Mouse (Mus musculus) left cerebral cortex, postnatal 36 days (tissue): ENCODE measurements around the gene Fam149b. TPM values are rescaled to one million over a fixed set of nuclear protein-coding genes. Genes with fewer than 3 reads are reported as not detected.
"Not testable (repeated sequence)": the region's sequence is repeated elsewhere in the genome, so short reads cannot be mapped to it uniquely, and the experiment has no call there.

Experiments
- DNase-seq, 2 experiments: peaks; one replicate each; pipeline ENCODE4 v3.0.0; 2021 to 2022; ENCODE audit warnings: low spot score in 2 of 2, mixed read lengths in 1 of 2
- intact Hi-C: fragments of 180-260 bp; cut with DNase I; formaldehyde crosslinking; loops from one replicate; pipeline ENCODE4 v1.15.1; 2025
- total RNA-seq, 2 experiments: library from RNA; stranded (reverse); gene quantifications; 2 replicates each; pipeline ENCODE4 v1.2.3; 2021

Gene Fam149b
- 10 to 100 TPM; 46.1 to 56.2 TPM for total RNA-seq

GRCm38 (mm10) chr14:20347991-20348541 is at the start of gene Fam149b, which contains the start of gene Ecd:
TSS of gene Fam149b (plus strand) at chr14:20348162.
TSS of gene Ecd (minus strand) at chr14:20348121.
- intact Hi-C loops, result no loop called here

GRCm38 (mm10) chr14:20305085-20305484 is 42.9 kb upstream of the Fam149b start:
- DNase-seq, intact Hi-C loops: not testable (repeated sequence)

More at GRCm38 (mm10) chr14:20347991-20348541, at the start of gene Fam149b, which contains the start of gene Ecd:
- DNase-seq, result peak; percentile 91 to 92

DNA sequence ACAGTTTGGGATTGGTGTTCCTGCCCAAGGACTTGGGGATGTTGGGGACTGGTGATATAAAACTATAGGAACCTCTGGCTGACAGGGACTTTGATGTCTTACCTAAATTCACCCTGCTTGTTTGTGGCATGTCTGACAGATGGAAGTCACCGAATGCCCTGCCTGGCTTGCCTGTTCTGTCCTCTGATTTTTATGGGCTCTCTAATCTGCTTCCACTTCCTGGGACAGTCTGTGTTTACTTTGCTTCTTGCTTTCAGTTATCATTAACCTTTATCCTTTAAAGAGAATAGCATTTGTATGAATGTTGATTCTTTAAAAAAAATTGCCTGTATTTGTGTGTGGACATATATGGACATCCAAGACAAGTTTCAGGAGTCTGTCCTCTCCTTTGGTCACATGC is 32.8 kb upstream of the Fam149b start:
- intact Hi-C loops, result no loop called here
- no peak for DNase-seq

DNA sequence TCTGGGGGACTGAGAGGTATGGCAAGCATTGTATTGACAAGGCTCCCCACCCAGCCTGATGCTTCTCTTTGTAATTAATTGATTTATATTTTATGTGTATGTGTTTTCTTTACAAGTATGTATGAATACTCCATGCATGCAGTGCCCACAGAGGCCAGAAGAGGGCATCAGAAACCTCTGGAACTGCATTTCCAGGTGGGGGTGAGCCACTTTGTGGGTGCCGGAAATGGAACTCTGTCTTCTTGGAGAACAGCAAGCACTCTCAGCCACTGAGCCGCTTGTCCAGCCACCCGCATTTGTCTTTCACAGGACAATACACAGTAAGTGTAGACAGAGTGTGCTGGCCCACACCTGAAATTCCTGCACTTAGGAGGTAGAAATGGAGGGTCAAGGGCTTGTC is 28.5 kb upstream of the Fam149b start:
- DNase-seq, result peak; percentile 14 to 27
- intact Hi-C loops, result no loop called here

GRCm38 (mm10) chr14:20324196-20324595 is 23.8 kb upstream of the Fam149b start:
- no peak for DNase-seq

DNA sequence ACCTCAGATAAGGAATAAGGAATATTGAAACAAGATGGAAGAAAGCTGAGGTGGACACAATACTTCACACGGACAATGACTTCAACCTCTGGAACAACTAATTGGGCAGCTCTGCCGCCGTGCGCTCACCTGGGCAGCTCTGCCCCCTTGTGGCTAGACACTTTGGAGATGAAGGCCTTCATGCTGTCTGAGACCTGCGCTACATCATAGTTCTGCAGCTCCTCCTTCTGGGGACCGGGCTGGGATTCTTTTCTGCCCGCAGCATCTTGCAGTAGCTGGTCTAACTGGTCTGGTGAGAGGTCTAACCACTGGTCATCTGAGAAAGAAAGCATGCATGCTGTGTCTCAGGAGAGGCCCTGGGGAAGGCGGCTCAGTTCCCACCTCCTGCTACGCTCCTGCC is 19.5 kb upstream of the Fam149b start:
- intact Hi-C loops, result no loop called here
- DNase-seq, result no peak

More at GRCm38 (mm10) chr14:20324196-20324595, 23.8 kb upstream of the Fam149b start:
- intact Hi-C loops, result no loop called here

DNA sequence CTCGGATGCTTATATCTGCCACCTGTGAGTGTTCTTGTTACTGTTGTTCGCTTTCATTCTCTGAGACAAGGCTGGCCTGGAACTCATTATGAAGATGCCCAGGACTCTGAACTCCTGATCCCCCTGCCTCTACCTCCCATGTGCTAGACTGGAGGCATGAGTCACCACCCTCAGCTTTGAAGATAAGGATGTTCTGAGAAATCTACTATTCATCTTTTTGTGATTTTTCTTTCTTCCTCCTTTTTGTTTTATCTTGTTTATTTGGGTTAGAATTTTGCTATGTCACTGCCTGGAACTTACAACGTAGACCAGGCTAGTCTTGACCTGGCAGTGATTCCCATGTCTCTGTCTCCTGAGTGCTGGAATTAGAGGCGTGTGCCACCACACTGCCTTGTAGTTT is 16.6 kb upstream of the Fam149b start:
- intact Hi-C loops, result no loop called here
- DNase-seq, result no peak

DNA sequence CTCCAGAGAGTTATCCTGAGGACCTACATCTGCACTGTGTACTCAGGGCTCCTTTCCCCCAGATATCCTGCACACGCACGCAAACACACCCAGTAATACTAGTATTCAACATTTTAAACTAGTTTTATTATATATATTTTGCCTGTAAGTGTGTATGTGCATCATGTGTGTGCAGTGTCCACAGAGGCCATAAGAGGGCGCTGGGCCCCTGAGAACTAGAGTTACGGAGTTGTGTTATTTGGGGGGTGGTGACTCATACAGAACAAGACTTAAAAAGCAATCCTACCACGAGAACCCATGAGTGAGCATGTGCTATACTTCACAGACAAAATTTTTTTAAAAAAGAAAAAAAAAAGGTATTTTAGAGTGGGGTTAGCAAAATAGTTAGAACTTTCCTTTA is 8.5 kb upstream of the Fam149b start:
- DNase-seq, result no peak
- intact Hi-C loops, result no loop called here

- intact Hi-C loops, result no loop called here
- DNase-seq, result no peak
These were observed 7.8 kb upstream of the Fam149b start for GRCm38 (mm10) chr14:20340149-20340548.

DNA sequence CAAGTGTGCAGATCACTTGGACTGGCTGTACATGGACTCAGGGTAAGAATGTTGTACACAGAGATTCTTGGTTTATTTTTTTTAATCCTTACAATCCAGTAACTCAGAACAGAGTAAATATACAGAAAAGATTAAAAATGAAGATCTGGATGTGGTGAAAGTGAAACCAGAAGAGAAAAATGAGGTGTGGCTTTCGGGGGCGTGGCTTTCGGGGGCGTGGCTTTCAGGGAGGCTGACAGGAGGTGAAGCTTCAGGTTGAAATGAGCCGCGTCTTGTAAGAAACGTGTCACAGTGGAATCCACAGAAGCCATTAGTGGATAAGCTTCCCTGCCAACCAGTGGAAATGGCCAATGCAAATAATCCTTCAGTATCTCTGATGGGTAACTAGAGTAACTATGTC is 7.1 kb upstream of the Fam149b start:
- intact Hi-C loops, result no loop called here
- DNase-seq, result no peak

DNA sequence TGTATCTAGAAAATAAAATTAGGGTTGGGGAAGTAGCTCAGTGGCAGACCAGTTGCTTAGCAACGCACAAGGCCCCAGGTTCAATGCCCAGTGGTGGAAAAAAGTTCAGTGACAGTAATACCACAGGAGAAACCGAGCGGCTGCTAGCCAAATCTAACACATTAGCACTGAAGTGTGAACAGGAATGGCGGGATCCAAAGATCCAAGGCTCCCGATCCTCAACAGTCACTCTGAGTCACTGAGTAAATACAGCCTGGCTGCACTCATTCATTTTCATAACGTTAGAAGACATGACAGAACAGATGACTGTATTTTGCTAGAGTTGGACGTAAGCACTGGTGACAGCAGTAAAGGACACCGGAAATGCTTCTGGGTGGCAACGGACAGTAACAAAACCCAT is 2.1 kb upstream of the Fam149b start:
- no peak for DNase-seq
- intact Hi-C loops, result no loop called here

- DNase-seq, result no peak
- intact Hi-C loops, result no loop called here
These were observed 446 bp upstream of the Fam149b start for GRCm38 (mm10) chr14:20347441-20347990.

GRCm38 (mm10) chr14:20363230-20363629 is 15.3 kb downstream of the Fam149b start:
- DNase-seq, result no peak
- intact Hi-C loops, result no loop called here

DNA sequence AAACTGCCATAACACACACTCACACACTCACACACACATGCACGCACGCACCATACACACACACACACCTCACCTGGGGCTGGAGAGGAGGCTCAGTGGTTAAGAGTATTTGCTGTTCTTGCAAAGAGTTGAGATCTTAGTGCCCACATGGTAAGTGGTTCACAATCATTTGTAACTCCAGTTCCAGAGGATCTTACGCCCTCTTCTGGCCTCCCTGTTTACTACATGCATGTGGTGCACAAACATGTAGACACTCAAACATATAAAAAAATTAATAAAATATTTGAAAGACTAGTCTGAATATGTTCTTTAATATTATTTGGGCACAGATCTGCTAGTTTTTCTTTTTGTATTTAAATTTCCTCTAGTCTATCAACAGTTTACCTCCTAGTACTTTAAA is 20.3 kb downstream of the Fam149b start:
- intact Hi-C loops, result no loop called here
- DNase-seq, result no peak

GRCm38 (mm10) chr14:20370798-20371197 is 22.8 kb downstream of the Fam149b start:
- intact Hi-C loops, result no loop called here
- DNase-seq, result no peak

- intact Hi-C loops, result no loop called here
- no peak for DNase-seq
These were observed 23.9 kb downstream of the Fam149b start for GRCm38 (mm10) chr14:20371854-20372253.

- DNase-seq, result no peak
- intact Hi-C loops, result no loop called here
These were observed 29.2 kb downstream of the Fam149b start for GRCm38 (mm10) chr14:20377112-20377521.

DNA sequence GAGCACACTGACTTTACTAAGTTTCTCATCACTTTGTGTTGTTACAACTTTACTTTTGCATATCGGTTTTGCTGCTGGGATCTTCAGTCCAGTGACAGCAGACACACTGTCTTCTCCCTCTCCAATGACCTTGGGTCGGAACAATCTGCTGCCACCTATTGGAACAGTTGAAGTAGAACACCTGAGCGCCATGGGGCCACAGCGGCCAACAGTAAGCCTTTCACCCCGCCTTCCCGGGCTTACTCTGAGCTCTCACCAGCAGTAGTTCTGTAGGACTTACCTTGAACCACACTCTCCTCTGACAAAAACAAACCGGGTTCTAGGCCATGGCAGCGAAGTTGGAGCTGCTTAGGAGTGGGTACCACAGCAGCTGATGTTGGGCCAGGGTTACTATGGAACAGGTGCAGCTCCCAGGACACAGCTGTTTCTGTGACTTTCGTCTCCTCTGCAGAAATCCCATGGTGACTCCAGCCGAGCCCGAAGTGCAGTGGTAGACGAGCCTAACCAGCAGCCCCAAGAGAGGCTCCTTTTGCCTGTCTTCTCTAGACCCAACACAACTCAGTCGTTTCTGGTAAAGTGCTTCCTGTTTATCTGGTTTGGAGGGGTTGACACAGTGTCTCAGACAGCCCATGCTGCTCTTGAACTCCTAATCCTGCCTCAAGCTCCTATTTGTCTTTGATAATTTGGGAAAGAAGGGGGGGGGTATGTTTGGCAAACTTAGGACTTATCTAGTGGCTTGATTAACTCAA is 30.5 kb downstream of the Fam149b start:
- intact Hi-C loops, result no loop called here
- DNase-seq, result no peak

DNA sequence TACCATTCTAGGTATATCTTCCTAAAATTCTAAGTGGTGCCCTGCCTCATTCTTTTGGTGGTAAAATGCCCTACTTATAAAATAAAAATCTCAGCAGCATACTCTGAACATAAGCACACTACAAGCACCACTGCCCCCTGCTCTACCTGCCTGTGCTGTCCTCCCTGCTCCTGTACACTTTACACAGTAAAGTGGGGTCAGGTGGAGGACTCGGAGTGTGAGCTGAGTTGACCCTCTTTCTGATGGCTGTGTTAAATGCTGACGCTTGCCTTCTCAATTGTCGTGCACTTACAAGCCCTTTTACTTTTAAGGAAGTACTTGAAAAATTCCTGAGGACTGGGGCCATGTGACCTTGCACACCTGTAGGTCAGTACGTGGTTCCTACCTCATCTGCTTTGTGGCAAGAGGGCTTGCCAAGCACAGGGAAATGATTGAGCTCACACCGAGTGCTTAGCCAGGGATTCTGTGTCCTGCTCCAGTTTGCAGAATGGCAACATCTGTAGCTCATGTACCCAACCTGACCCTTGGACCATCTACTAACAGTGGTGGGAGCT is 31.2 kb downstream of the Fam149b start:
- intact Hi-C loops, result no loop called here
- no peak for DNase-seq

GRCm38 (mm10) chr14:20379753-20380430 is 31.9 kb downstream of the Fam149b start:
- DNase-seq, result no peak
- intact Hi-C loops, result no loop called here
